Mouse (Mus musculus): ENCODE measurements around the gene Adcy10.

The Adcy10 gene

DNA sequence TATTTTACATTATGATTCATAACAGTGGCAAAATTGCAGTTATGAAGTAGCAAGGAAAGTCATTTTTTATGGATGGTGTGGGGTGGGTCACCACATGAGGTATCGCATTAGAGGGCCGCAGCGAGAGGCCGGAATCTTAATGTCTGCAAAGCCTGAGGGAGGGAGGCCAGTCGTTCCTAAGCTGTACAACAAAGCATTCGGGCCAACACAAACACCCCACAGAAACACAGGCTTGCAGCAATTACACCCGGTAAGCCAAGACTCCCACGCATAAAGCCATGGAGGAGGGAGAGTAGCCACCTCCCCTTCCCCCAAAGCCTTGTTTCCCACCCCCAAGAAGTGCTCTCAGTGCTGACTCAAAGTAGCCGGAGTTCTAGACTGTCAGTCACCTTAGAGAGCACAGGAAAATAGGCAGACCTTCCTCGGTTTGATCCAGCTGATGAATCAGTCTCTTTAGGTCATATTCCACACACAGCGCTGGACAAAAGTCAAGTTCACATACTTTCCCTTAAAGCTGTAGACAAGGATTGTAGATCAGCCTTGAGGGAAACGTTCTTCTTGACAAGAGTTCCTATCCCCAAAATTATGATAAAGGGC lies 51.2 kb downstream of the Adcy10 start:
- peak; percentile 17 for DNase-seq

DNA sequence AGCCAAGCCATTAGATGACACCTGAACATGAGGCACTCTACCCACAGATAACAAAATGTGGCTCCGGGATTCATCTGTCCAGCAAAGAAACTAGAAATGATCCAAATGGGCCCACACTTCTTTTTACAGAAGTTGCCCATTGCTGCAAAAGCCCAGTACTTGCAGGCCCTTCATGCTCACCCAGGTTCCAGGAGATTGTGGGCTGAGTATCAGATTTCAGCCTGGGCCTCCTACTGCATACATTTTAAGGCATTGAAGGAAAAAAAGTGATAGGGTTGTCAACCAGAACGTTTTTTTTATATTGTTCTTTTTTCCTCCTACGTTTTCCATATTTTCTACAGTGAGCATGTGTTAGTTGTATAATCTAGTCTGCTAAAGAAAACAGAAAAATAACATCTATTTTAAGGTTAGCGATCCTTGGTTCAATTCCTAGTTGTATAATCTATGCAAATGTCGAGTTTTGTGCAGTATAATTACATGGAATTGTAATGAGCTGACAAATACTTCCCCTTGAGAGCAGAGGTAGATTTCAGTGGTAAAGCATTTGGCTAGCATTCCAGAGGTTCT lies 52.3 kb downstream of the Adcy10 start:
- DNase-seq = no peak

DNA sequence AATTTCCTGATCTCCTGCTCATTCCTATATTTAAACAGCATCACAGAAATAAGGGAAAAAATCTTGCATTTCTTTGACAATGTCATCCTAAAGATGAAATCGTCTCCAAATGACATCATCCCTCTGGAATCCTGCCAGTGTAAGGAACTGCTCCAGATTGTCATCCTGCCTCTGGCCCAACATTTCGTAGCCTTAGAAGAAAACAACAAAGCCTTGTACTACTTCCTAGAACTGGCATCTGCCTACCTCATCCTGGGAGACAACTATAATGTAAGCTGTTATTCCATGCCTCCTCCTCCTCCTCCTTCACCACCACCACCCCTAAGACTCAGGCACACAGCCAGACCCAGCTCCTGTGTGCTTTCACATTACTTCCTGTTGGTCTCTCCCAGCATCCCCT lies 71.7 kb downstream of the Adcy10 start:
- no peak for DNase-seq

DNA sequence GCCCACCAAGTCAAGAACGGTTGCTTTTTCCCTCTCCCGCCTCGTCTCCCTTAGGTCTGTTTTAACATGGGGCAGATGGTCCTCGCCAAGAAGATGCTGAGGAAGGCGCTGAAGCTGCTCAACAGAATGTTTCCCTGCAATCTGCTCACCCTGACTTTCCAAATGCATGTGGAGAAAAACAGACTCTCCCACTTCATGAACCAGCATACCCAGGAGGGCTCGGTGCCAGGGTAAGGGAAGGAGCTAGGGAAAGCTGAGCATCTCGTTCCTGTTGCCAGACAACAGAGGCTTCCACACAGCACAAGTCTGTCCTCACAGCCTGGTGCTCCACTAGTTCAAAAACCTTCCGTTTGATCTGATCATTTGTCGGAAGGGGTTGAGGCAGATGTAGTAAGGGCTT lies 74.1 kb downstream of the Adcy10 start:
- DNase-seq = no peak

DNA sequence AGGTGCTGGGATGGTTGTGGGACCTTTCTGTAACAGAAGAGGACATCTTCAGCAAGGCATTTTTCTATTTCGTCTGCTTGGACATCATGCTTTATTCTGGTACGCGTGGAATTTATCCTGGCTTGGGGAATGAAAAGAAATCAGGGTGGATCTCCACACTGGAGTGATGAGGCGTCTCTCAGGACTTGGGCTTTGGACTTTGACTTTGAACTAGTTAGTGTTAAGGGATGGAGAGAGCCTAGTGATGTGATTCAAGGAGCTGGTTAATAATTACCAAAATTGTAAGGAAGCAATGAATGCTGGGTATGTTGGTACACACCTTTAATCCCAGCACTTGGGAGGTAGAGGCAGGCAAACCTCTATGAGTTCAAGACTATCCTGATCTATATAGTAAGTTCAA lies 80.3 kb downstream of the Adcy10 start:
- peak; percentile 15 for DNase-seq

DNA sequence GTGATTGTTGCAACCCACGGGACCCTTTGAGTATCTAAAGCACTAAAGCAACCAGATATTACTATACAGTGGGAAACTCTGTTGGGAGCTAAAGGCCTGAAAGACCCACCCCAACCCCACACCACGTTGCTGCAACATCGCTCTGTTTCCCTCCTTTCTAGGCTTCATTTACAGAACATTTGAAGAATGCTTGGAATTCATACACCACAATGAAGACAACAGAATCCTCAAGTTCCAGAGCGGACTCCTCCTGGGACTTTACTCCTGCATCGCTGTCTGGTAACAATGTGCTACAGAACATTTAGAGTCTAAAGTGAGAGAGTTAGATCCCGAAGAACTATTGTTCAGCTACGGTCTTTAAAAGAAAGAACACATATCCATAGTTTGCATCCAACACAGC lies 82.5 kb downstream of the Adcy10 start:
- DNase-seq = no peak

DNA sequence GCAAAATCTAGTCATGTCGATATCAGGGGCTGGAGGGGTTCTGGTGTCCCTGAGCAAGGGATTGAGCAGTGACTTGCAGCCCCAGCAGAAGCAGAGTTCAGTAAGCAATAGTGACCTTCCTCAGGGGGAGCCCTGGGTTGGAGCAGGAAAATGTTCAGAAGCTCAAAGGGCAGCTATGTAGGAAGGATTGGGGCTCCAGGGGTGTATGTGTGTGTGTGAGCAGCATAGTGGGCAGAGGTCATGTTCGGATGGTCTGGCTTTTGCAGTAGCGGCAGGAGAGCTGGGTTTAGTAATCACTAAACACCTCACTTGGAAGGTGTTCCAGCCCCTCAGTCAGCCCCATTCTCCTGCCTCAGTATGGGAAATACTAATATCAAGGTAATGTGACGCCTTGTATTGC lies 91.0 kb downstream of the Adcy10 start:
- no peak for DNase-seq

DNA sequence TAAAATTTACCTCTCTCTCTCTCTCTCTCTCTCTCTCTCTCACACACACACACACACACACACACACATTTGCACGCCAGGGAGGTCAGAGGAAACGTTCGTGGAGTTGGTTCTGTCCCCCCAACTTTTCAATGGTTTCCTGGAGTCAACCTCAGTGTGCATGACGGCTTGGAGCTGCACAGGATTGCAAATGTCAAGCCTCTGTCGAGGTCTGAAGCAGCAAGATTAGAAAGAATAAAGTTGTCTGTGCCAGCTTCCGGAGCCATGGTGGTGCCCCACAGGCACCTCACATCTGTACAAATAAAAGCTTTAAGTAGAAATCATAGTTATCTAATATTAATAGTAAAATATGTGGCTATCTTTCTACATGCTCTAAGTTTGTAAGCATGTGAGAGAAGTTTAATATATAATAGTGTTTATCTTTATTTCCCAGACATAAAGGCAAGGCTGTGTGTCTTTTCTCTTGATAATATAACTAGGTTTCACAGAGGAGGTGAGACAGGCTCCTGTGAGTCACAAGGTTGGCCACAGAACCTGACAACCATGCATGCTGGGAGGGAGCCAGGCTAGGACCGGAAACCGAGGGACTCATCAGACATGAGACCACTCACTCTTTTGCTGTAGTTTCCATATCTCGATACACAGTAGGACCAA lies 91.6 kb downstream of the Adcy10 start:
- DNase-seq = no peak

DNA sequence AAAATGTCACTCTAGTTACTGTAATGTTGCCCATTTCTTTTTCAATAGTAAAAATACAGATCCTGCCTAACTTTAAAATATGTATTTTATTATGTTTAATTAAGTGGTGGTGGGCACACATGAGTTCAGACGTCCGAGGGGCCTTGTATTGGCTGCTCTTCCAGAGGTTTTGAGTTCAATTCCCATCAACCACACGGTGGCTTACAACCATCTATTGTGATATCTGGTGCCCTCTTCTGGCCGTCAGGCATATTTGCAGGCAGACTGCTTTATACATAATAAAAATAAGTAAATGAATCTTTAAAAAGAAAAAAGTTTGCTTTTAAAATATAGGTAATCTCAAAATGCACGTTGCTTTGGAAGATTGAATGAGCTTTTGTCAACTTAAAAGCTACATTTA lies 94.3 kb downstream of the Adcy10 start:
- no peak for DNase-seq

DNA sequence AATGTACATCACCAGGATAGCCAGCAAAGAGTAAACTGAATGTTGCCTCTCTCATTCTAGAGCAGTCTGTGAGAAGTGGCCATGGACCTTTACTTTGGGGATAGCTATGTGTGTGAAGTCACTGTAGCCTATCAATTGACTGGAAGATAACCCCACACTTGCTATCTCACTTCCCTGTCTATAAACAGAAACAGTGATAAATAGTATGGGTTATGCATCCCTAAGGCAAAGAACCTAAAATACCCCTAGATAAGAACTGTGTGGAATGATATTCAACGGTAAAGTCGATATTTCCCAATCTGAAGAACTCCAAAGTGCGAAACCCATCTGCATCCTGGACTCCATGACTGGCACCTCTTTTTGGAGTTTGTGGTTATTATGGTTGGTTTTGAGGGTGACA lies 96.3 kb downstream of the Adcy10 start:
- no peak for DNase-seq

DNA sequence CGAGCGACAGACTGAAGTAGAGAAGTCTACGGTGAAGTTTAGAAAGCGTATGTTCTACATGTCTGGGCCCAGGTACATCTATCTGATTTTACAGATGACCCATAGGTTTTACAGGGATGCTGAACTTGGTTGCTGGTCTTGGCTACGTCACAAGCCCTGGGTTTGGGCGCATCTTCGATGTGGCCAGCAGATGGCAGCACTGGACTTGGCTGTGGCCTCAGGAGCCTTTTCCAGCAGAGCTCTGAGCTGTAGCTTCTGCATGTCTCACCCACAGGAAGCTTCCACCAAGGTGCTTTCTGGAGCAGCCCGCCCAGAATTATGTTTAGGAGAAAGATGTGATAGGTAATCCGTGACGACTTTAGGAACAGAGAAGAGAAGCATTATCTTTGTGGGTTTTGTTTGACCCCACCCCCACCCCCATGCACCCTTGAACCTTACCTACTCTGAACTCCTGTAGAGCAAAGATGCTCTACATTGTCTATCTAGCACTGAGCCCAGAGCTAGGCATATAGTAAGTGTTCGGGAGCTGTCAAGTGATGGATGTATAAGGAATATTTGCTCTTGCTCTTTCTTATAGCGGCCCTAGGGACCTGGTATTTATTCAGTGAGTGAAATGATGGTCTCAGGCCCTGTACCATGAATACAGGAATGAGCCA lies 98.7 kb downstream of the Adcy10 start:
- DNase-seq = peak; percentile 90

DNA sequence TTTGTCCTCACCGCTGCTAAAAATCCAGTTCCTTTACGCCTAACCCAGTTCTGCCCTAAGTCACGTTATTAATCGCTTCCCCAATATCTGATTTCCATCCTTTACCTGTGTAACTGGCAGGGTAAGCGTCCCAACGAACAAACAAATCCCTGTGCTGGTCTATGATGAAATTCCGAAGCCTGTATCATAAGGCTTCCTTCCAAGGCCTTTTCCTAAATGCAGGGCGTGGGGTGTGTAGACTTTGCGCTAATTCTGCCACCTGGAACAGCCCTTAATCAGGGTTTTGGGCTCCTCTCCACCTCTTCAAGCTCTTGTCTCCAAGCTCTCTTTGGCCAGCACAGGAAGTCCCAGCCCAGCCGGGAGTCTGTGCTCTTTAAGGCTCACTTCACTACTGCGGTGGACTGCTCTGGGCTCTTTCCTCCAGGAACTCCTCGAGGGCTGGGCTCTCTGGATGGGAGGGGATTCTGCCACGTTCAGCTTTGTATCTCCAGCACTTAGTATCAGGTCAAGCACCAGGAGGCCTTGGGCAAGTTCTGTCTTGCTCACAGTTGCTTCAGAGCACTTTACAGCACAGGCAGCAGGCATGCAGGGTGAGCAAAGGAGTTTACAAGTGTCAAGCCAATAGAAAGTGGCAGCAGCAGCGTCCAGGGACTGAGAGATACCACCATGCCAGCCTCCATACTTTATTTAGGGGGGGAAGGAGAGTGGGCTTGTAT lies 100.6 kb downstream of the Adcy10 start:
- no peak for DNase-seq

DNA sequence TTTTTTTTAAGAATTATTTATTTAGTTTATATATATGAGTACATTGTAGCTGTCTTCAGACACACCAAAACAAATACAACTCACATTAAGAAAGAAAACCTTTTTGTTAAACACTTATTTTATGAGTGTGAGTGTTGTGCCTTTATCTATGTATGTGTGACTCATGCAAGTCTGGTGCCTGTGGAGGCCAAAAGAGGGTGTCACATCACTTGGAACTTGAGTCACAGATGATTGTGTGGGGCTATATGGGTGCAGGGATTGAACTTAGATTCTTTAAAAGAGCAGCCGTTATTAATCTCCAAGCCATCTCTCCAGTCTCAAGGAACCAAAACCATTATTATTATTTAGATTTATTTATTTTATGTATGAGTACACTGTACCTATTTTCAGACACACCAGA lies 101.4 kb downstream of the Adcy10 start:
- DNase-seq = no peak

DNA sequence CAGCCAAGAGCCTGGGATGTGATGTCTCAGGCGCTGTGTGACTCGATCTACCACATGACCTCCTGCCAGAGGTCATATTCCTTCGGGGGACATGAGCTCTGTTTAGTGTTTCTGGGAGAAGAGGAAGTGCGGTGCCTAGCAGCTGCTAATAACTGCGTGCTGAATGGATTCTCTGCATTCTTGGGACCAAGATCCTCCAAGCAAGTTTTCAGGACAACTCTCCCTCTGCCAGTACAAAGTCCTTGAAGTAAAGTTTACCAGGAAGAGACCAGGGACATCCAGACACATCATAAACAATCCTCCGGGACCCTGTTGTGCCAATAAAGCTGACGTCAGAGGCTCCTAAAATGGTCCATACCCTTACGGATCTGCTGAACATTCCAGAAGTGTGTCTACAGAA lies 102.9 kb downstream of the Adcy10 start:
- DNase-seq = no peak

DNA sequence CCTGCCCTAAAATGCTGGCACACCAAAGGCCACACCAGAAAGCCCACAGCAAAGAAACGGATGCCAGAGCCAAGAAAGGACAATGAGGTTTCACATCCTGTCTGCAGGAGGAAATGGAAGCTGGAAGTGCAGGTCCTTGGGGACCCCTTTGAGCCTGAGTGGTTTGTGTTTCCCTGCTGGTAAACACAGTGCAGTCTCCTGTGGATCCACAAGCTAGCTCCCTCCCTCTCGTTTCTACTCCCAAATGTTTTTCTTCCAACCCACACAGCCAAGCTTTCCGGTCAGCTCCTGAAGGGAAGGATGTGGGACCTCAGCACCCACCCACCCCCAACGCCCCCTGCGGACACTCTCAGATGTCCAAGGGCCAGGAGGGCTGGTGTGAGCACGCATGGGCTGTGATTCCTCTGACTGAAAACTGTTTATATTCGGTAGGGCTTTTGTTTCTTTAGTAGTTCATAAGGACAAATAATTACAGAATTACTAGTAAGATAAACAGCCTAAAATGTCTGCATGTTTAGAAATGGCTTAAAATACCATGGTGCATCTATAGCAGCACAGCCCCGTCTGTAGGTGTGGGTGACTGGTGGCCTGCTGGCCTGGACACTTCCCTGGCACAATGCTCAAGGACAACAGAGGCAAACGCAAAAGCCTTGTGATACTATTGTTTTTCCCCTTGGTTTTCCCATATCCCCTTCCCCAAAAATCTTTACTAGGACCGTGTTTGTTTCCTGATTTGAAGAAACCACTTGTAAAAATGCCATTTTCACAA lies 104.5 kb downstream of the Adcy10 start:
- DNase-seq = peak; percentile 53

DNA sequence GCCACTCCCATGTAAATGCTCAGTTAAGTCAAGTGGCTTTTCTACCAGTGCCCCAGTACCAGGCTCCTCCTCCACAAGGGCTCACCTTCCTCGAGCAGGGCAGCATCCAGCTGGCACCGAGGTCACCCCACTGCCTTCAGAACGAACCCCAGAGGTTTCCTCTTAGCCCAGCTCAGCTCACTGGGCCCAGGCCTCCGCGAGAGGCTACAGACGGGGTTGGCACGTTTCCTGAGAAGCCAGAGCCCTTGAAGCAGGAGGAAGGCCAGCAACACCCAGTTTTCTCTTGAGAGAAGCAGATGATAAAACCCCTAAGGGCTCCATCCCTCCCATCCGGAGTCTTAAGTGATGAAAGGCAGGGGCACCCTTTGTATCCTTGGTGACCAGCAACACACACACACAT lies 105.8 kb downstream of the Adcy10 start:
- DNase-seq = no peak

DNA sequence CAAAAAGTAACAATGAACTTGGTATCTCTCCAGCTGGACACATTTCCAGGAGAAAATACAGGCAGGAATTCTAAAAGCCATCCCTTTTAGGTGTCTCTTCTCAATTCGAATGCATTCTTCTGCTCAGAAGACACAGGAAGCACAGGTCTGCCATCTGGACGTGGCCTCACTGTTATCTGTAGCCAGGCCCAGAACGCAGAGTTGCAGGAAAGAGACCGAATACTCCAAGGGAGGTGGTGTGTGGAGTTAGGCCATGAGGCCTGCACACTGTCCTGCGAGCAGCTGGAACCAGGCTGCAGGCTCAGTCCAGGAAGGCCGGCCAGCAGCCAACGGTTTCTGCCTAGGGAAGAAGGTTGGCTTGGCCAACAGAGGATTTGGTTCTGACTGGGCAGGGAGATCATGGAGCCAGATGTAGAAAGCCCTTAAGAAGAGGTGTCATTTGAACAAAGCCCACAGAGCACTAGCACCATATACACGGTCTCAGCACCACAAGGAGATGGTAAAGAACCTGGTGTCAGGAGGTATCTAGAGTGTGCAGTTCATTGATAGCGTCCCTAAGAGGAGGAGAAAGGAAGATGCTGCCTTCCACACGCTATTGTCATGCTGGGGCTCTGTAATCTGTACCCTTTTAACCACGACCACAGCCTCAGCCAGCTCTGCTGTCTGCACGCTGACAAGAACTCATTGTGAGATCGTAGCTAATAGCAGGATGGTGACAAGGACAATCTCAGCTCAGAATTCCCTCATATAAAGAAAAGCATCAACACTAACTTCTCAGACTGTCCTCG lies 107.5 kb downstream of the Adcy10 start:
- DNase-seq = no peak

DNA sequence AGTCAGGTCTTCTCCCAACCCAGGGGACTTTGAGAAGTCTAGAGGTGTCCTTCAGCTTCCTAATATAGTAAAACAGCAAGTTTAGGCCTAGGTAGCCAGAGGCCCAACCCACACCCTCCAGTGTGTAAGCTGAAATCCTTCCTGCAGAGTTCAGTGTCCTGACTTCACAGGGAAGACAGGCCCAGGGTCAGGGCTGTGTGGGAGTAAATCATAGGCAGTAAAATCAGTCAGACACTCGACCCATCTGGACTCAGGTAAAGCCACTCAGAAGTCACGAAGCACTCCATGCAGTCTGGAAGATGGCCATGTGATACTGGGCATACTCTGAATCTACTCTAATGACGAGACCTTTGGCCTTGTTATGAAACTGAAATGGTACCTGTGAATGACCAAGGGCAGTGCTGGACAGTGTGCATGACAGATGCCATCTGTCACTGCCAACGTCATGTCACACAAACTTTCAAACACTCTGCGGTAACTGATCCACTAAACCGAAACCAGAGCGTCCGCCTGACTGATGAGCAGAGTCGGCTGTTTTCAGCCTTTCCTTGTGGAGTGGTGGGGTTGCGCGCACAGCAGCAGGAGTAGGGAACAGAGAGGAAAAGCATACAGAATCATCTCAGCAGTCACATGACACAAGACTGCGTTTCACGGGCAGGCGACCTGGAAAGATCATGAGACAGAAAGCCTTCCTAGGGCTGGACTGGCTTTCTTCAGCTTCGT lies 109.9 kb downstream of the Adcy10 start:
- DNase-seq = no peak

DNA sequence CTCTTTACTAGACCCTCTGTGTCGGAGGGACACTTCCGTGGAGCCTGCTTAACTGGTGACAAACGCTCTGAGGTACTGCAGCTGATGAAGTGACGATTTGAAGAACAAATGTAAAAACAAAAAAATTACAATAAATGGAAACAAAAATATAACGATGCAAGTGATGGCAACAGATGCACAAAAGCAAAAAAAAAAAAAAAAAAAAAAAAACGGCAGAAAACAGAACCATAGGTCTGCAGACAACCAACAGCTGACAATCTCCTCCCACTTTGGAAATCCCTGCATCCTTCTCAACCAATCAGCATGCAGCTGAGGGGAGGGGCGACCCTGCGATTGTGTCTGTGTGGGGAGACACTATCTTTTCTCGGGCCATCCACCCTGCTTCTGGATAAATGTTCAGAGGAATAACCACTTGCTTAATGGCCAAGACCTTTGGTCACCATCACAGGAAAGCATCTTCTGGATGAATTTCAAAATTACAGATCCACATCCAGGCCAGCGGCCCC lies 116.8 kb downstream of the Adcy10 start:
- DNase-seq = no peak

DNA sequence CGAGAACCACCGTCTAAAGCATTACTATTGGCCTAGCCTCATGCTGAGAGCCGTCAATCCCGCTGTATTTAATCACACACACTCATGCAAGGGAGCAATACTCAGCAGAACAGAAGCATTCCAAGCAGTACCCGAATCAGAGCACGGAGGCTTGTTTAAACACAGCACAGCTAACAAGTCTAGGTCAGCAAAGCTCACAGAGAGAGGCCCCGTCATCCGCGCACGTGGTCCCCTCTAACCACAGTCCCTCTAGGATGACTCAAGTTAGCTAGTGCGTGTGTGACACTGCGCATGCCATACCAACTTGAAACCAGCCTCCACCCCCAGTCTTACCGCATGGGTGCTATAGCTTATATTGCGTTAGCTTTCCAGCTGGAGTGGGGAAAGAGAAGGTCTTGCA lies 118.2 kb downstream of the Adcy10 start:
- DNase-seq = no peak

DNA sequence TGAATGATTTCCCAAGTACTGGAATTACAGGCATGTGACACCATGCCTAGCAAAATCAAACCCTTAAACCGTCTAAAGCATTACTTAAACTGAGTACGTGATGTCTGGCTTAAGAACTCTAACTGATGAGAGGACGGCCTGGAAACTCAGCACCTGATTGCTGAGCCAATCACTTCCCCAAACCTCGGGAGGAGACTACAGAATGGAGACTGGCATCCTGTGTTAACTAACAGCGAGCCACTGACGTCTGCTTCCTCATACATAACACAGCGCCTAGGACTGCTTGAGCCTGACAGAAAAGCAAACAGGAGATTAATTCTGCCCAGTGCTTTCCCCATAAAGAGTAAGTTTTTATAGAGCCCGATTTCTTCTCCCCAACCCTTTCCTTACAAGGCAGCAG lies 119.2 kb downstream of the Adcy10 start:
- no peak for DNase-seq
